Comparison of ENCODE assay signal across 17 mouse cellular contexts in the genomic region with DNA sequence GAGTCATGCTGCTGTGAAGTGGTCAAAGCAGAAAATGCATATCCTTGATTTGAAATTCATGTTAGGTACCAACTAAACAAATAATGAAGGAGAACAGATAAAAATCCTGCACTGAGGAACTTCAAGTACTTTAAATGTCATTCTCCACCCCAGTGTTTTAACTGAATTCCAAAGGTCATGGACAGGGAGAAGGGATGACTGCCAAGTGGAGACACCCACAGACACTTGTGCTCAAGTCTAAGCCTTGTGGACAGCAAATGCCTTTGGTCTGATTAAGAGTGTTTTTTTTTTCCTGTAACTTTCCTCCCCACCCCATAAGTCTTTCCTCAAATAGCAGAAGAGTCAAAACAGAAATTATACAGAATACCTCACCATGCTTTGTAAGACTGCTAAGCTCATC. TPM values are rescaled to one million over a fixed set of nuclear protein-coding genes. Genes with fewer than 3 reads are reported as not detected.
DNase-seq lines count a peak whose midpoint lies in the region.
"Had no signal": no experiment of that assay in that cellular context is flagged by ENCODE, and none has a peak within 500 bp of the region (broad histone marks: within the 10 kb centered on the region; RNA-seq: fewer than 3 reads in every experiment).

No protein-coding gene starts in this region.

- peak; percentile 26 for DNase-seq in heart, adult 8-10 months (ENCODE audit: low spot score)
- DNase-seq in heart, postnatal 4 days: no peak
- peak; percentile 11 for DNase-seq in kidney, postnatal 14 days
- no peak for DNase-seq in kidney, postnatal 4 days
- DNase-seq in adrenal gland, postnatal 10 days: peak; percentile 43
- DNase-seq in brain, adult 2 months (ENCODE audit: low read depth, low spot score): peak; percentile 10
- no peak for DNase-seq in lung, postnatal 36 days
- DNase-seq in cerebellum, adult 9-11 months: no peak
- DNase-seq: cerebellum, adult 9-10 months; lung, embryonic 14.5 days; lung, postnatal 4 days; retina, postnatal 1 day; right cerebral cortex, postnatal 4 days; thymus, adult 18-20 months had no signal

RNA-seq across cellular contexts. Expression of a gene that starts 55.2 kb away (rescaled TPM):
- not detected for total RNA-seq in heart, adult 8-10 months (2022)
- not detected for total RNA-seq in heart, postnatal 4 days (2021)
- total RNA-seq in adrenal gland, postnatal 10 days (2021): not detected
- total RNA-seq: layer of hippocampus, postnatal 10 days; midbrain, postnatal 0 days; neutrophil, adult 5-6 weeks had no signal

Comparison
In these comparisons a context has a peak if more than half of its experiments do, and no peak if none do; other contexts are left out.
1. DNase-seq: peak in heart, adult 8-10 months (single experiment), kidney, postnatal 14 days (single experiment), adrenal gland, postnatal 10 days (single experiment) and brain, adult 2 months (single experiment); none in heart, postnatal 4 days (single experiment), kidney, postnatal 4 days (0 of 2), lung, postnatal 36 days (single experiment) and cerebellum, adult 9-11 months (single experiment).